Mouse (Mus musculus): ENCODE data around the gene Psapl1.
"Not testable (repeated sequence)": the region's sequence is repeated elsewhere in the genome, so short reads cannot be mapped to it uniquely, and the experiment has no call there.

GRCm38 (mm10) chr5:36237526-36237925, 33.7 kb downstream of the Psapl1 start:
- TF ChIP-seq CTCF (conservative IDR thresholded peaks at IDR 0.05 in 1 of 2, IDR thresholded peaks at IDR 0.05 in 1 of 2; ENCODE audit: low read depth in 2 of 2, low read length in 2 of 2); IRF4 (IDR thresholded peaks at IDR 0.05; ENCODE audit: low read depth, low read length); USF1 (IDR thresholded peaks at IDR 0.05; ENCODE audit: low read depth, low read length): not testable (repeated sequence)
